Mouse (Mus musculus) bone marrow, adult 2 months (tissue): ENCODE measurements around the gene Gm19426. TPM values are rescaled to one million over a fixed set of nuclear protein-coding genes. Genes with fewer than 3 reads are reported as not detected.
A peak's percentile ranks its signal among the peaks of the same experiment; 100 is the strongest.

Experiments
- H3K27ac ChIP-seq: fragments of 200-500 bp; 2 replicates; pipeline ENCODE4 v1.5.1; 2012; ENCODE audit warnings: low read depth, mild to moderate bottlenecking, control low read depth, inconsistent platforms, low read length; ENCODE audit not compliant: control insufficient read depth, poor library complexity, insufficient read depth
- H3K4me1 ChIP-seq: fragments of 200-500 bp; 2 replicates; pipeline ENCODE4 v1.6.1; 2011; ENCODE audit warnings: low read length; ENCODE audit not compliant: control insufficient read depth, insufficient read depth
- H3K4me3 ChIP-seq: fragments of 200-500 bp; replicated peaks from 2 replicates; pipeline ENCODE3; 2011; ENCODE audit warnings: mild to moderate bottlenecking, low read depth, low read length, control low read depth; ENCODE audit not compliant: control insufficient read depth
- CTCF ChIP-seq: fragments of 200-500 bp; IDR thresholded peaks from 2 replicates; pipeline ENCODE4 v1.5.1; 2011; ENCODE audit warnings: low read length, control low read depth; ENCODE audit not compliant: control insufficient read depth, insufficient read depth
- POLR2A ChIP-seq: fragments of 200-500 bp; IDR thresholded peaks from 2 replicates; pipeline ENCODE4 v1.6.1; 2011; ENCODE audit warnings: low read depth, mild to moderate bottlenecking, control low read depth, low read length, borderline replicate concordance; ENCODE audit not compliant: control insufficient read depth
- WGBS: fragments of 180-500 bp; shearing (Covaris S2); methylation state at CpG from one replicate; pipeline ENCODE4 v1.1.7; 2018; 5-methylcytosine and 5-hydroxymethylcytosine counted together
- polyA plus RNA-seq: library from polyadenylated mRNA; stranded (reverse); fragments of >200 nt; gene quantifications from 2 replicates; pipeline ENCODE4 v1.2.4, GENCODE M21; 2011; ENCODE audit warnings: low replicate concordance; ENCODE audit not compliant: missing spikeins, insufficient read depth, insufficient read length

The Gm19426 gene
- polyA plus RNA-seq, 1 experiment, result not detected

DNA sequence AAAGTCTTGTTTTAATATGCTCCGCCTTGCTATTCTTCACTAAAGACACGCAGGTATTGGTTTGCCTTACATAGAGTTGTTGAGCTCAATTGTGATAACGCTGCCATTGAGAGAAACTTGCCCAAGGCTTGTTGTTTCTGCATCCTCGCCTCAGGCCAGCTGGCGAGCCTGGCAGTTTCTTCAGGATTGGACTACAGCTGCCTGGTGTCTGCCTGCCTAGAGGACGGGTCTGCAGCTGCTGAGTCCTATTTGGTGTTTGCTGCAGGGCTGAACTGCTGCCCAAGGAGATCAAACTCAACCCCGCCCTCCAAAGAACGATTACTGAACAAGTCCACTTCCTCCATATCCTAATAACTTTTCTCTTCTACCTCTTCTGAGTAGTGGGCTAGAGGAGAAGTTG, 17.3 kb upstream of the Gm19426 start:
- WGBS, result 67% methylated on average over 8 of the region's 8 CpGs
- H3K27ac ChIP-seq, result no peak overlapping the region
- no peak for TF ChIP-seq POLR2A
- TF ChIP-seq CTCF, result no peak

DNA sequence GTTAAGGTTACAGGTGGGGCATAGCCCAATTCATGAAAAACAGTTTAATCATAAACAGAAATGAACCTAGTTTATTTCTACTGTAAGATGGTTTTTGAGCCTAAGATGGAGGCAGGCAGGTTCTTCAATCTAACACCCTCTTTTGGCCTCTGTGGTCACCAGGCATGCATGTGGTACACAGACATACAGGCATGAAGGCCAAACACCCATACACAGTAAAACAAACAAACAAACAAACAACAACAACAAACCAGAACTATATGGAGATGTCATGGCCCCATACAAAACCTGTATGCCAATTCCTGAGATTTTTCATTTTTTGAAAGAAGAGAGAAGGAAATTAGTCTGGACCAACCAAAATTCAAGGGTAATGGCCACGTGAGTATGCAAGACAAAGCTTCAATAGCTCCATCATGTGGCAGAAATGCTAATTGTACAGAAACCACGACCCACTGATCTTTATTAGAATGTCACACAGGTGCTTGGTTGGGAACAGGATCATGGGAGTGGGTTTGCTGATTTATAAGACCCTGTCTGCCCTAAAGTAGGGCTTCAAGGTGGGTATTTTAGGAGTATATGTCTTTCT, 15.2 kb upstream of the Gm19426 start:
- TF ChIP-seq CTCF (no peak), POLR2A (no peak)
- WGBS, result 2% methylated on average over 2 of the region's 2 CpGs
- Histone ChIP-seq H3K4me3 (no peak overlapping the region), H3K4me1 (no peaks in the 10 kb centered on the region), H3K27ac (no peak overlapping the region)

More for the DNA sequence above, 17.3 kb upstream of the Gm19426 start:
- no peak overlapping the region for H3K4me3 ChIP-seq
- no peaks in the 10 kb centered on the region for H3K4me1 ChIP-seq

DNA sequence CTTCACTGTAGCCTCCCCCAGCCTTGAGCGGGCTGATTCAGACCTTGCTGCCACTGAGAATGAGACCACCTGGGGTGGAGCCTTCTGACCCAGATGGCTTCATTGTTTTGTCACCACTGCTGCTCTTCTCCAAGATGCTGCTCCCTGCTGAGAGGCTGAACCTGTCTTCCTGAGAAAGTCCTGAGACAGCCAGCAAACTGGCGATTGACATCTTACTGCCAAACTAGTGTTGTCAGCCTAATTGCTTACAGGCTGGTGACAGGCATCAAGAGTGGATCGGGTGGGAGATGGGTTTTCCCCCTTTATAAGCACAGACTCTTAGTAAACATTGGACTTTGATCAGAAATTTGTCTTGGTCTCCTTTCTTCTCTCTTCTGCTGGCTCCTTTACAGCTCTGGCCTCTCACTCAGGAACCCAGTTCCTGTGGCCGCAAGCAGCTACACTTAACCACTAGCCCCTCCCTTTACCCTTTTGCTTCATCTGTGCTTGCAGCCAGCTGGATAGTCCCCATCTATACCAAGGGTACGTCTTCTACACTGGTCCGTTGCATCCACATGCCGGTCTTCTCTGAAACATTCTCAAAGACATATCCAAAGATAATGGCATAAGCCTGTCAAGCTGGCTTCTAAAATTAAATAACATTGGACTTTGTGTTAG, 13.7 kb upstream of the Gm19426 start:
- TF ChIP-seq CTCF (no peak), POLR2A (no peak)
- Histone ChIP-seq H3K4me1 (no peaks in the 10 kb centered on the region), H3K4me3 (no peak overlapping the region), H3K27ac (no peak overlapping the region)
- WGBS, result 56% methylated on average over 7 of the region's 7 CpGs

DNA sequence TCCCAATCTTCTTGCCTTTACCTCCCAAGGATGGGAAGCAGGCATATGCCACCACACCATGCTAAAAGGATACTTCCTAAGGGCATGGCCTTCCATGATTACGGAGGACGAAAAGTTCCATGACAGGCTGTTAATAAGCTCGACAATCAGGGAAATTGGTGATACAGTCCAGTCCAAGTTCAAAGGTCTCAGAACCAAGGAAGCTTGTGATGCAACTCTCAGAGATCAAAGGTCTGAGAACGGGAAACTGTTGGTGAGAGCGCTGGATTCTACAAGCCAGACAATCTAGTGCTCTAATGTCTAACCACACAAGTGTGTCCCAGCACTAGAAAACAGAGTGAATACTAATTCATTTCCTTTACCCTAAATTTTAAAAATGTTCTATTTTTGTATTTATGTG, 12.8 kb upstream of the Gm19426 start:
- H3K4me1 ChIP-seq, result no peaks in the 10 kb centered on the region
- TF ChIP-seq POLR2A (no peak), CTCF (no peak)
- 80% methylated on average over 5 of the region's 5 CpGs for WGBS
- H3K4me3 ChIP-seq, result no peak overlapping the region
- no peak overlapping the region for H3K27ac ChIP-seq

DNA sequence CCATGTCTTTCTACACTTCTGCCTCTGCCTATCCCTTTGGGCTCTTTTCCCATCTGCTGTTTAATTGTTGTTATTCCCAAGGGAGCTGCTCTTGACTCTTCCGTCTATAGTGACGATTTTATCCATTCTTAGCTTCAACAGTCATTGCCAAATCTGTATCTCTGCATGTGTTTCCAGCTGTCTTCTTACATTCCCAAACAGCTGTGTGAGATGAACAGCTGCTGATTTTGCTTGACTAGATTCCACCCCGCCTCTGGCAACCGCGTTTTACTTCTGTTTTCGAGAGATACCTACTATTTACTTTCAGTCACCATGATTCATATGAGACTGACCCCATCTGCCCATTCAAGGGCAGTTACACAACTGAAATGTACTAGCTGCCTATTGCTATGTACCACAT, 6.7 kb upstream of the Gm19426 start:
- H3K27ac ChIP-seq, result no peak overlapping the region
- TF ChIP-seq POLR2A (no peak), CTCF (no peak)
- 62% methylated on average over 6 of the region's 6 CpGs for WGBS
- H3K4me1 ChIP-seq, result no peaks in the 10 kb centered on the region
- no peak overlapping the region for H3K4me3 ChIP-seq

DNA sequence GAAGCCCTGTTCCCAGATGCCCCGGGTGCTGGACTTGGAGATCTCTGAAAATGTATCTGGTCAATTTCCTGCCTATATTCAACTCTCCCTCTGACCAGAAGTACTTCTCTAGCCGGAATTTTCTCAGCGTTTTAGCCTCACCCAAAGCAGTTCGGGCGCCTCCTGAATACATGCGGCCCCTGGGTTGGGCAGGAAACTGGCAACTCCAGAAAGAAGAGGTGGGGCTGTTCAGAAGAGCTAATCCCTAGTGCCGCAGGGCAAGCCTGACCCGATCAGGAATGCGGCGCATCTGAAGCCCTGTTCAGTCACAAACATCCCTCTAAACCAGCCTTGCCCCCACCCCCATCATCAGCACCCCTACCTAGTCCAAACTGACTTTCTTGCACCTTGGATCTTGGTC, 671 bp upstream of the Gm19426 start:
- no peak overlapping the region for H3K27ac ChIP-seq
- no peak for TF ChIP-seq POLR2A
- TF ChIP-seq CTCF, result no peak
- H3K4me1 ChIP-seq, result peaks cover 1% of the 10 kb centered on the region; the same call in 1 of the 2 replicates
- no peak overlapping the region for H3K4me3 ChIP-seq
- 28% methylated on average over 10 of the region's 10 CpGs for WGBS

DNA sequence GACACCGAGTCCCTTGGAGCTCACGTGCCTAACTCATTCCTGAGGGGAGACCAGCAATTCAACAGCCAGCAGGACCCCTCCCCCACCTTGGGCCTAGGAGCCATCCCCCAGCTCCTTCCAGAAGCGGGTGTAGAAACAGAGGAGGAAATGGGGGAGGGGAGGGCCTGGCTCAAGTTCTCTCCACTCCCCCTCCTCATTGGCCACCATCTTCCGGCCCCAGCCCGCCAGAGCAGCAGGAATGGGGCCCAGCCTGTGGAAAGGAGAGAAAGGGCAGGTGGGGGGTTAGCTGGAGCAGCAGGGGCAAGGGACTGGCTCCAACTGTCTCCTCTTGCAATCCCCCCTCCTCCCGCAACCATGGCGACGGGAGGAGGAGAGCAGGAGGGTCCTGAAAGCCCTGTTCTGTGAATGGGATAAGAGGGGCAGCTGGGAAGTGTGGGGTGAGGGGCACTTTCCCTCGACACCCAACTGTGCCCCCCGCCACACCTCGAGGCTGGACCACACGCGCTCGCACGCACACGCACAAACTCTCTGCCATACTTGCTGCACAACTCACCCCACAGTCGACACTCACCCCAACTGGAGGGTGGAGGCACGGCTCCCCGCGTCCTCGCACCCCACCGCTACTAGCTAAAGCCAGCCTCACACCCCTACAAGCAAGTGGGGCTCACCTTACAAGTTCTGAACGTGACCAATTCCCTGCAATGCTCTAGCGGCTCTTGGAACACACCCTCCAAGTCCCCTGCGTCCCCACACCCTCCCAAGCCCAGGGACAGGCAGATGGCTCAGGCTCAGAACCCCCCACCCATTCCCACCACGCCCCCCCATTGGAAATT, 788 bp downstream of the Gm19426 start:
- no peak; the same call in 1 of the 2 replicates for TF ChIP-seq POLR2A
- TF ChIP-seq CTCF, result no peak
- 8% methylated on average over 26 of the region's 26 CpGs for WGBS
- Histone ChIP-seq H3K4me3 (peak overlapping the region; percentile 21), H3K4me1 (peaks cover 3% of the 10 kb centered on the region), H3K27ac (no peak overlapping the region)

DNA sequence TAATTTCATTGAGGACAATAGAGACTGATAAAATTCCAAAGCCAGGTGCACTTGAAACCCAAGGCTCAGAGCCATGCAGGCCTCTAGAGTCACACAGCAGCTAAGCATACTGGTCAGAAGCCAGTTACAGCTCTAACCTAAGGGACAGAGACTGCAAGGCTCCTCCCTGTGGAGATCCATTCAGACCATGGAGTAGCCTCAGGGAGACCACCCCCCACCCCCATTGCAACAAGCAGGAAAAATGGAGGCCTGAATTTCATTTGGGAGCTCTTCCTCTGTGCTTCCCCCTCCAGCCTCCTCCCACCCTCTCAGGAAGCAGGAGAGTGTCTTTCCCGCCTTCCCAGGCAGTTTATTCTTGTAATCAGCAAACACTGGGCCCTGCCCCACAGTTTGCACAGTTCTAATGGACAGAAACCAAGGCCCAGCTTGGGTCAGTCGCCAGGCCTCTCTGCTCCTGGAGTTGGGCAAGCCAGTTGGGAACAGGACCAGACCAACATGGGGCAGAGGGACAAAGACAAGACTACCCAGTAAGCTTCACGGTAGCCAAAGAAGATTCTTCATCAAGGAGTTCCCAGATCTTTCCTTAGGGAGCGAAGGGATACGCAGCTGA, 1.5 kb downstream of the Gm19426 start:
- no peak overlapping the region for H3K4me3 ChIP-seq
- H3K27ac ChIP-seq, result no peak overlapping the region
- WGBS, result 78% methylated on average over 5 of the region's 5 CpGs
- peaks cover 3% of the 10 kb centered on the region for H3K4me1 ChIP-seq
- TF ChIP-seq CTCF, result no peak
- no peak for TF ChIP-seq POLR2A
